Mouse (Mus musculus) lung, adult 2 months (tissue): ENCODE data around the gene Adamts2.

Source experiments
- CTCF ChIP-seq: fragments of 200-500 bp; IDR thresholded peaks from 2 replicates; pipeline ENCODE4 v1.5.1; 2011; ENCODE audit warnings: mild to moderate bottlenecking, low read length, control low read depth; ENCODE audit not compliant: insufficient read depth
- POLR2A ChIP-seq: fragments of 200-500 bp; IDR thresholded peaks from 2 replicates; pipeline ENCODE4 v1.6.1; 2011; ENCODE audit warnings: low read depth, mild to moderate bottlenecking, control low read depth, low read length, borderline replicate concordance; ENCODE audit errors: extremely low read depth

- TF ChIP-seq POLR2A (no peak), CTCF (no peak)
Measured at GRCm38 (mm10) chr11:50621364-50621763, 19.5 kb downstream of the Adamts2 start.
